Mouse (Mus musculus): Measurements from ENCODE around the gene Rsu1.

Rsu1 gene

DNA sequence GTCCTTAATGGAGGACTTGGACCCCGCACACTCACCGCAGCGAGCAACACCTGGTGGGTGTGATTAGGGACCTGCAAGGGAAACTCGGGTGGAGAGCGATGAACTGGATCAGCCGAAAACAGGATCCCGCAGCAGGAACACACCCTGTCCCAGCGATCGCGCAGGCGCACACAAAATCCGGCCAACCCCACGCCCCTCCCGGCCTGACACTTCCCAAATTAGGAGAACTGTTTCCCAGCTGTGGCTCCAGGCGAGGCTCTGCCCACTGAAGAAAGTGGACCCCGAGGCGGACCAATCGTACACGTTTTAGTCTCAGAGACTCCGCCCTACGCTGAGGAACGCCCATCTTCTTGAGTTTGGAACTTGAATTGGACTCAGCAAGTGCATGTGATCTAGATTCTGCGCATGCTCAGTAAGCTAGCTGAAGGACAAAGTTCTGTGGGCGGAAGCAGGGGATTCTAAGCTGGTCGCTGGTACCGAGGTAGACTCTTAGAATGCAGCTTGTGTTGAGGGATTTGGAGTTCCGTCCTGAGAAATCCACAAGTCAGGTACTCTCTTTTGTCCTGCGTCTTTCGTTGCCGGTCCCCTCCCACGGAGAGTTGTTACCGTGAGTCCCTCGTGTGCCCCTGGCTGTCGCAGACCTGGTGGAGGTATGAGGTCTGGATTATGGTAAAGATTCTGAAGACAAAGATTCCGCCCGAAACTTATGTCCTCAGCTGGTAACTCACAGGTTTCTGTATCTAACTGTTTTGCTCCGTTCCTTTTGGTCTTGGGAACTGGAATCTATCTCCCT is at the start of gene Rsu1:
TSS of gene Rsu1 (minus strand) at position 251 of the 793 bp plus-strand sequence.
- DNase-seq (ENCODE audit: low read depth): peak; percentile 99

GRCm38 (mm10) chr2:13303376-13303775 is 32.2 kb upstream of the Rsu1 start:
- no peak for DNase-seq (ENCODE audit: low read depth)

GRCm38 (mm10) chr2:13299031-13299430 is 27.8 kb upstream of the Rsu1 start:
- DNase-seq (ENCODE audit: low read depth): no peak

DNA sequence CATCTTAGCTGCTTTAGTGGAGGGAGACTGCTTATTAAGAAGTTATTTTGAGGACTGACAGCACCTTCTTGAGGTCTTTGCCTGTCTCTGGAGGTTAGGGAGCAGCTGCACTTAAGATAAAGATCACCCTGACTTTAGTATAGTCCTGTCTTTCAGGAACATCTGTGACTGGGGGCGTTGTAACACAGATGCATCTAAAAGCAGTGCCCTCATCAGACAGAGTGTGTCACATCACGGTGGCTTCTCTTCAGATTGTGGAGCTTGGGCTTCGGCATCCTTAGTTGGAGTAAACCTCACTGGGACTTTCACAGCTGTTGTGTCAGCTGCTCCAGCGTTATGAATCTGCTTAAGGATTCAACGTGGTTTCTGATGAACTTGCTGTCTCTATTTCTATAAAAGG is 26.5 kb upstream of the Rsu1 start:
- no peak for DNase-seq (ENCODE audit: low read depth)

- peak; percentile 56 for DNase-seq (ENCODE audit: low read depth)
Observed at GRCm38 (mm10) chr2:13290661-13291060, 19.4 kb upstream of the Rsu1 start.

DNA sequence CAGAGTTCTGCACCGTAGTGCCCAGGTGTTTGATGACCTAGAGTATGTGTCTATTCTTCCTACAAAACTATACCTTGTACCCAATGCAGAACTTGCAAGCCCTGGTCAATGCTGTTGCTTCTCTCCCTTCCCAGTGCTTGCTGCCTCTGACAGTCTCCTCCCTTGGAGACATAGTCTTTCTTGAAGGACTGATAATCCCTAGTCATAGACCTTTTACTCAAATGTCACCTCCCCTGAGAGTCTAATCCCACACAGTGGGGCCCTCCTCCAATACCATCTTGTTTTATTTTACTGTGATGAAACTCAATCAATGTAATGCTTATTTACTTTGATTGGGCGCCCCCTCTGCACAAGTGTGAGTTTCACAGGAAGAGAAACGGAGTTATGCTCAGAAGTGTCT is 18.9 kb upstream of the Rsu1 start:
- DNase-seq (ENCODE audit: low read depth): no peak

GRCm38 (mm10) chr2:13278114-13278862 is 7.1 kb upstream of the Rsu1 start:
- DNase-seq (ENCODE audit: low read depth): no peak

DNA sequence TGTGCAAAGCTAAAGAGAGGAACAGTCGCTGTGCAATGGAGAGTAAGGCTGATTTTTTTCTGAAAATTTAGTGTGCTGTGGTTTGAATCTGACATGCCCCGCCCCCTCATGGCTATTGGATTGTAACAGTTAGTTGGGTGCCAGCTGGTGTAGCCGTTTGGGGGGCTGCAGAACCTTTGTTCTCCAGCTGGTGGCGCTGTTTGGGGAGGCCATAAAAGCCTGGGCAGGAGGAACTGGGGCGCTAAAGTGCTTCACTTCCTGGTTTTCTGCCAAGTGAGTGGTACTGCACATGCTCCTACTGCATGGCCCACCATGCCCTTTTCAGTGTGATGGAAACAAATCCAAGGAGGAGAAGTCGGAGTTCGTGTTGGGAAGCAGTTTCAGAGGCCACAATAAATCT is 4.7 kb upstream of the Rsu1 start:
- DNase-seq (ENCODE audit: low read depth): no peak

DNA sequence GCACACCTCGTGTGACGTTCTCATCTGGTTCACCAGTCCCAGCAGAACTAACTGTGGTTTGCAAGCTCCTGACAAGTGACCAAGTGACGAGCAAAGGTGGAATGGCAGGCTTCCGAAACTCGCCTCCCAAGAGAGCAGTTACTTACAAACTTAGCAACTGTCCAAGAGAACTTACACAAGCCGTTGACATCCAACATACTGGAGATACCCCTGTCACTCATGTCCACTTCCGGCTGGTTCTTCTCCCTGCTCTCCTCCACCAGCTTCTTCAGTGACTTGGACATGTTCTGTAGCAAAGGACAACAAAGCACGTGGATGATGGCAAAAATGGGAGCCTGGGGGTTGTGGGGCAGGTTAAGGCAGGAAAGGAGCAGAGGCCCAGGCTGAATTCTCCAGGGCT is 479 bp downstream of the Rsu1 start:
- no peak for DNase-seq (ENCODE audit: low read depth)

DNA sequence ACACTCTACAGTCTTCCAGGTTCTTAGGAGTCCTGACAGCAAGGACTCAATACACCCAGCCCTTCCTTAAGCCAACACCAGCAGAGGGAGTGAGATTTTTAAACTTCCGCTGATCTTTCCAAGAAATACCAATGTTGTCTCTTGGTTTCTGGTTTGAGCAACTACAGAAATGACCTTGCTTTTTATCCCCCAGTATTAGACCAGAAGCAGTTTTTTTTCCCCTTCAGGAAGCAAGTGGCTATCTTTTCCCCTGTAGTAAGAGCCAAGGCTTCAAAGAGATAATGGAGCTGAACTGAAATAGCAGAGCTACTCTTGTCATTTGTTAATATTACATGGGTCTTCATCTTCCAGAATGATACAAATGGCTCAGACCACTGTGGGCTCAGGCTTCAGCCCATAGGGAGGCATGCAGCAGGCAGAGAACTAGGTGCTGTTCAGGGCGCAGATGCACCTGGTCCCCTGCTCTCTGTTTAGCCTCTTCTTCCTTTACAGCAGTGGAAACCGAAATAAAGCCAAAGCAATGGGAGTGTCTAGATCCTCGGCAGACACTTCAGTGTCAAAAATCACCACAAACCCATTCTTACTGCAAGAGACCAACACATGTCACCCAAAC is 2.4 kb downstream of the Rsu1 start:
- DNase-seq (ENCODE audit: low read depth): no peak

DNA sequence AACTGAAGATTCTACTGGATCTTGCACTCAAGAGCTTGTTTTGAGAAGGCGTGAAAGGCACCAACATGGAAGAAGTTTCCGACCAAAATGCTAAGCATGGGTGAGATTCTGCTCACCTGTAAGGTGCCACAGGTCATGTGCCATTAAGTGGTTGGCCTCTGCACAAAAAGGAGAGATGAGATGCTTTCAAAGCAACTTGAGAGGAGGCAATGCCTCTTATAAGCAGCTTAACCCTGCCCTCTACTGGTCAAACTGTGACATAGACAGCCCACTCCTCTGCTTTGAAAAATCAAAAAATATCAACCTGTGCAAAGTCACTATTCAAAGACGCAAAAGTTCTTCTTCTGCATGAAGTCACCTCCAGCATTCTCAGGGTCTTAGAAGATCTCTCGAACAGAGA is 6.3 kb downstream of the Rsu1 start:
- DNase-seq (ENCODE audit: low read depth): no peak

- DNase-seq (ENCODE audit: low read depth): no peak
Observed at GRCm38 (mm10) chr2:13263150-13263549, 8.1 kb downstream of the Rsu1 start.

GRCm38 (mm10) chr2:13258606-13259005 is 12.6 kb downstream of the Rsu1 start:
- no peak for DNase-seq (ENCODE audit: low read depth)

- DNase-seq (ENCODE audit: low read depth): no peak
Observed at GRCm38 (mm10) chr2:13240711-13241110, 30.5 kb downstream of the Rsu1 start.

GRCm38 (mm10) chr2:13237140-13237901 is 33.9 kb downstream of the Rsu1 start:
- DNase-seq (ENCODE audit: low read depth): peak; percentile 36

DNA sequence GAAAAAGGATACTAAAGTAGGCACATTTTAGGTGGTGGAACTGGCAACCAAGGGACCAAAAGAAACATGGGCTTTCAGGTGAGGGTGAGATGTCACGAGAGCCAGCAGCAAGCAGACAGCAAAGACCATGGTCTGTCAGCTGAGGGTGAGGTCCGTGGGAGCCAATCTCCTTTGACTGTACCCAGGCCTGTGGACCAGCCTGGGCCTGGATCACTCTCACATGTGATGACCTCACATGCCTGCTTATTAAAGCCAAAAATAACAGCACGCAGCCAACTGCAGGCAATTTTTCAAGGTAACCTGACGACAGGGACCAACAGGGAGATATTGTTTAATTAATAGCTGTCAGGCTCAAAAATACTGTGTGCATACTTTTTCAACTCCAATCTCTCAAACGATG is 35.5 kb downstream of the Rsu1 start:
- DNase-seq (ENCODE audit: low read depth): no peak

- no peak for DNase-seq (ENCODE audit: low read depth)
Observed at GRCm38 (mm10) chr2:13234796-13235195, 36.4 kb downstream of the Rsu1 start.

- DNase-seq (ENCODE audit: low read depth): no peak
Observed at GRCm38 (mm10) chr2:13233902-13234301, 37.3 kb downstream of the Rsu1 start.

GRCm38 (mm10) chr2:13233254-13233835 is 37.9 kb downstream of the Rsu1 start:
- no peak for DNase-seq (ENCODE audit: low read depth)

- no peak for DNase-seq (ENCODE audit: low read depth)
Observed at GRCm38 (mm10) chr2:13232305-13232704, 38.9 kb downstream of the Rsu1 start.

- DNase-seq (ENCODE audit: low read depth): no peak
Observed at GRCm38 (mm10) chr2:13229686-13230085, 41.5 kb downstream of the Rsu1 start.

GRCm38 (mm10) chr2:13226031-13226430 is 45.2 kb downstream of the Rsu1 start:
- no peak for DNase-seq (ENCODE audit: low read depth)

All from c-Kit-positive CD71-negative TER-119-negative erythroid progenitor cells, embryonic 14.5 days (primary cell).